Mouse (Mus musculus) intestine, embryonic 15.5 days (tissue): Measurements from ENCODE around the gene Pou3f3. TPM values are rescaled to one million over a fixed set of nuclear protein-coding genes. Genes with fewer than 3 reads are reported as not detected.

ENCODE experiments used
- ATAC-seq: fragments of 200-750 bp; cut with Nextera tagmentation; 2 replicates; pipeline ENCODE4 v1.8.0; 2017; ENCODE audit warnings: moderate TSS enrichment, moderate library complexity
- H3K27ac ChIP-seq: fragments of 300-500 bp; sonication (generic); 2 replicates; pipeline ENCODE4 v1.5.1; 2015; ENCODE audit warnings: mild to moderate bottlenecking, inconsistent platforms
- H3K27me3 ChIP-seq: fragments of 300-500 bp; sonication (generic); replicated peaks from 2 replicates; pipeline ENCODE4 v1.6.1; 2015; ENCODE audit warnings: inconsistent platforms
- H3K36me3 ChIP-seq: fragments of 300-500 bp; sonication (generic); 2 replicates; pipeline ENCODE4 v1.6.1; 2015; ENCODE audit warnings: inconsistent platforms
- H3K4me1 ChIP-seq: fragments of 300-500 bp; sonication (generic); replicated peaks from 2 replicates; pipeline ENCODE4 v1.6.1; 2015; ENCODE audit warnings: inconsistent platforms
- H3K4me2 ChIP-seq: fragments of 300-500 bp; sonication (generic); replicated peaks from 2 replicates; pipeline ENCODE4 v1.6.1; 2015; ENCODE audit warnings: mild to moderate bottlenecking, inconsistent platforms
- H3K4me3 ChIP-seq: fragments of 300-500 bp; sonication (generic); replicated peaks from 2 replicates; pipeline ENCODE4 v1.5.1; 2015; ENCODE audit warnings: inconsistent platforms
- H3K9ac ChIP-seq: fragments of 300-500 bp; sonication (generic); 2 replicates; pipeline ENCODE4 v1.6.1; 2015; ENCODE audit warnings: inconsistent platforms
- H3K9me3 ChIP-seq: fragments of 300-500 bp; sonication (generic); 2 replicates; pipeline ENCODE4 v1.6.1; 2016; ENCODE audit warnings: inconsistent platforms
- WGBS: fragments of 180-500 bp; shearing (Covaris S2); methylation state at CpG from one replicate; pipeline ENCODE4 v1.1.7; 2015; 5-methylcytosine and 5-hydroxymethylcytosine counted together
- polyA plus RNA-seq: library from polyadenylated mRNA; unstranded; fragments of >200 nt; fragmentation: Nextera tagmentation; extraction: Ambion mirVana; gene quantifications from 2 replicates; pipeline ENCODE4 v1.2.1, GENCODE M21; 2015

Gene Pou3f3
- polyA plus RNA-seq, 1 experiment from 2014 or later = 0.35 TPM

GRCm38 (mm10) chr1:42718549-42718948 lies 23.0 kb downstream of the Pou3f3 start:
- H3K4me3 ChIP-seq = no peak overlapping the region
- H3K4me2 ChIP-seq = no peak overlapping the region
- H3K36me3 ChIP-seq = no peaks in the 10 kb centered on the region
- ATAC-seq = no peak
- H3K9me3 ChIP-seq = no peaks in the 10 kb centered on the region
- peaks cover 8% of the 10 kb centered on the region for H3K4me1 ChIP-seq
- H3K27me3 ChIP-seq = peaks cover 30% of the 10 kb centered on the region
- H3K9ac ChIP-seq = no peak overlapping the region
- 29% methylated on average over 5 of the region's 5 CpGs for whole genome bisulfite sequencing
- no peak overlapping the region for H3K27ac ChIP-seq

- Histone ChIP-seq H3K27me3 (peaks cover 6% of the 10 kb centered on the region; the same call in 1 of the 2 replicates), H3K27ac (no peak overlapping the region), H3K4me2 (no peak overlapping the region), H3K4me3 (no peak overlapping the region), H3K4me1 (no peaks in the 10 kb centered on the region), H3K9me3 (no peaks in the 10 kb centered on the region), H3K9ac (no peak overlapping the region), H3K36me3 (no peaks in the 10 kb centered on the region)
- no peak for ATAC-seq
- WGBS = 70% methylated on average over 5 of the region's 5 CpGs
Measured at GRCm38 (mm10) chr1:42721353-42721752, 25.8 kb downstream of the Pou3f3 start.

DNA sequence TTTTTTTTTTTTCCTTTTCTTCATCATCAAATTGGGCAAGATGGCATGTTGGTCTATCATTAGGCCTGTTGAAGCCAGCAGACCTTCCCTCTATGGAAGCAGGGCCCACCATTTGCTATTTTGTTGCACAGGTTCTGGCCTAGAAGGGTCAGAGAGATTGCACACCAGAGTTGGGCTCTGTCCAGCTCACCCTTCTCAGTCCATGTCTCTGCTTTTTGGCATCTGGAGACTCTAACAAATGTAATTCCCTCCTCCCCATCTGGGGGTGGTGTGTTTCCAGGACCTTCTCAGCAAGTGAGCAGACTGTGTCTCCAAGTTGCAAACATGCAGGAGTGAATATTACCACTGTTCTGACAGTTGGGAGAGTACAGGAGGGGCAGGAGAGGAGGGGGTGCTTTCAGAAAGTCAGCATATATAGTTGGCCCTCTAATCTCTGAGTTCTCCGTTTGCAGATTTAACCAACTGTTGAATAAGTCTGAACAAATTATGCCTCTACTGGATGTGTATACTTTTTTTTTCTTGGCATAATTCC lies 28.3 kb downstream of the Pou3f3 start:
- Histone ChIP-seq H3K9ac (no peak overlapping the region), H3K4me1 (no peaks in the 10 kb centered on the region), H3K27ac (no peak overlapping the region), H3K9me3 (no peaks in the 10 kb centered on the region), H3K36me3 (no peaks in the 10 kb centered on the region), H3K4me3 (no peak overlapping the region), H3K4me2 (no peak overlapping the region), H3K27me3 (no peaks in the 10 kb centered on the region; the same call in 1 of the 2 replicates)
- 85% methylated on average over 1 of the region's 1 CpGs for WGBS
- ATAC-seq = no peak

DNA sequence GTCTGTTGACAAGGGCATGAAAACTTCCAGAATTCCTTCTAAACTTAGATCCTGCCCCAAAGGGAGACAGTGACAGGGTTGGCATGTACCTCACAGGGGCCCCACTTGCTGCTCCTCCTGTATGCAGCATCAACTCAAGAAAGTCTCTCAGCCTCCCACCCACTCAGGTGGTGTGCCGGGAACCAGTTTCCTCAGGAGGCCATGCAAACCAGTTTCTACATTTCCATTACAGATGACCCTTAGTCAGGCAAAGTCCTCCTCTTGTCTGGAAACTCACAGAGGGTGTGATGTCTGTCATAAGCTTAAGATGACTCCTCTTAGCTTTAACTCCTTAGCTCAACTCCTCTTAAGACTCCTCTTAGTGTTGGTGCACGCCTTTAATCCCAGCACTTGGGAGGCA lies 29.3 kb downstream of the Pou3f3 start:
- WGBS = 89% methylated on average over 2 of the region's 2 CpGs
- Histone ChIP-seq H3K27me3 (no peaks in the 10 kb centered on the region; the same call in 1 of the 2 replicates), H3K4me3 (no peak overlapping the region), H3K27ac (no peak overlapping the region), H3K4me2 (no peak overlapping the region), H3K4me1 (no peaks in the 10 kb centered on the region), H3K36me3 (no peaks in the 10 kb centered on the region), H3K9ac (no peak overlapping the region), H3K9me3 (no peaks in the 10 kb centered on the region)
- no peak for ATAC-seq

GRCm38 (mm10) chr1:42727161-42727560 lies 31.6 kb downstream of the Pou3f3 start:
- no peak overlapping the region for H3K27ac ChIP-seq
- H3K4me2 ChIP-seq = no peak overlapping the region
- H3K4me3 ChIP-seq = no peak overlapping the region
- no peaks in the 10 kb centered on the region for H3K36me3 ChIP-seq
- ATAC-seq = no peak
- no peaks in the 10 kb centered on the region for H3K27me3 ChIP-seq
- no peak overlapping the region for H3K9ac ChIP-seq
- 73% methylated on average over 5 of the region's 5 CpGs for WGBS
- no peaks in the 10 kb centered on the region for H3K9me3 ChIP-seq
- H3K4me1 ChIP-seq = no peaks in the 10 kb centered on the region

DNA sequence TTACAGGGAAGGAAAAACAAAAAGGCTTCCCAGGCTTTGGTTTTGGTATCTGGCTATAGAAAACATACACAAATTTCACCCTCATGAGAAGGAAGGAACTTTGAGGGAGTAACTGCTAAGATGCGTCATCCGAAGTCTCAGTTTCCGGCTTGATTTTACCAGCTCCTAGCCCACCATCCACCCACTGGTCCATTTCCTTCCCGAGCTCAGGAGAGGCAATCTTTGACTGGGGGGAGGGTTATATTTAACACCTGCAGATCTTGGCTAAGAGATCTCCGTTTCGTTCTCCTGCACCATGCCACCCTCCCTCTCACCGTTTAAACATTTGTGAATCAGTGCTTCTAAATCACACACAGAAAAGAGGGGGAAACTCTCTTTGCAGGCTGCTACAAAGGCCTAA lies 32.1 kb downstream of the Pou3f3 start:
- no peaks in the 10 kb centered on the region for H3K36me3 ChIP-seq
- H3K4me2 ChIP-seq = no peak overlapping the region
- no peaks in the 10 kb centered on the region for H3K27me3 ChIP-seq
- H3K27ac ChIP-seq = no peak overlapping the region
- no peaks in the 10 kb centered on the region for H3K4me1 ChIP-seq
- WGBS = 70% methylated on average over 7 of the region's 7 CpGs
- H3K9ac ChIP-seq = no peak overlapping the region
- no peaks in the 10 kb centered on the region for H3K9me3 ChIP-seq
- ATAC-seq = no peak
- H3K4me3 ChIP-seq = no peak overlapping the region

GRCm38 (mm10) chr1:42741383-42742241 lies 46.0 kb downstream of the Pou3f3 start:
- peak; percentile 79 for ATAC-seq
- Histone ChIP-seq H3K9me3 (no peaks in the 10 kb centered on the region), H3K4me1 (no peaks in the 10 kb centered on the region), H3K36me3 (no peaks in the 10 kb centered on the region), H3K4me3 (no peak overlapping the region), H3K4me2 (peak overlapping the region; percentile 28), H3K27me3 (no peaks in the 10 kb centered on the region), H3K9ac (no peak overlapping the region), H3K27ac (no peak overlapping the region)
- 53% methylated on average over 16 of the region's 16 CpGs for WGBS

DNA sequence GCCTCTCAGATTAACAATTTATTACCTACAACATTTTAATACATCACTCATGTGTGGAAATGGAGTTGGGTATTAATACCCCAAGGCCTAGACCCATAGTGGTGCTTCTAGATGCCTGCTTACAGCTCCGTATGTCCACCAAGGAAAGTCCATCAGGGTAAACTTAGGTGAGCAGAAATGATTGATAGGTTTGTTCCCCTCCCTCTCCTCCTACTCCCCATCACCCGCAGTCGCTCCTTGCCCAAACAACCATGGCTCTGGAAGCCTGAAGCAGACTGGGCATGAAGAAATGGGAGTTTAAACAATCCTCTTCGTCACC lies 46.6 kb downstream of the Pou3f3 start:
- no peak for ATAC-seq

GRCm38 (mm10) chr1:42745047-42745446 lies 49.5 kb downstream of the Pou3f3 start:
- Histone ChIP-seq H3K27me3 (no peaks in the 10 kb centered on the region), H3K4me2 (no peak overlapping the region), H3K36me3 (no peaks in the 10 kb centered on the region), H3K27ac (no peak overlapping the region), H3K9me3 (no peaks in the 10 kb centered on the region), H3K4me1 (no peaks in the 10 kb centered on the region), H3K9ac (no peak overlapping the region), H3K4me3 (no peak overlapping the region)
- 82% methylated on average over 3 of the region's 3 CpGs for WGBS
- no peak for ATAC-seq

More for the DNA sequence above, 46.6 kb downstream of the Pou3f3 start:
- Histone ChIP-seq H3K27me3 (no peaks in the 10 kb centered on the region), H3K9me3 (no peaks in the 10 kb centered on the region), H3K4me3 (no peak overlapping the region), H3K36me3 (no peaks in the 10 kb centered on the region), H3K27ac (no peak overlapping the region), H3K4me2 (no peak overlapping the region), H3K4me1 (no peaks in the 10 kb centered on the region), H3K9ac (no peak overlapping the region)
- WGBS = 63% methylated on average over 4 of the region's 4 CpGs

GRCm38 (mm10) chr1:42749536-42750292 lies 54.1 kb downstream of the Pou3f3 start:
- no peak overlapping the region for H3K4me3 ChIP-seq
- 75% methylated on average over 6 of the region's 6 CpGs for WGBS
- H3K4me2 ChIP-seq = no peak overlapping the region
- no peak overlapping the region for H3K27ac ChIP-seq
- no peak for ATAC-seq
- H3K9me3 ChIP-seq = no peaks in the 10 kb centered on the region
- no peaks in the 10 kb centered on the region for H3K27me3 ChIP-seq
- no peaks in the 10 kb centered on the region for H3K36me3 ChIP-seq
- no peaks in the 10 kb centered on the region for H3K4me1 ChIP-seq
- H3K9ac ChIP-seq = no peak overlapping the region
